23 mouse cellular contexts compared by ENCODE assay signal in the genomic region with DNA sequence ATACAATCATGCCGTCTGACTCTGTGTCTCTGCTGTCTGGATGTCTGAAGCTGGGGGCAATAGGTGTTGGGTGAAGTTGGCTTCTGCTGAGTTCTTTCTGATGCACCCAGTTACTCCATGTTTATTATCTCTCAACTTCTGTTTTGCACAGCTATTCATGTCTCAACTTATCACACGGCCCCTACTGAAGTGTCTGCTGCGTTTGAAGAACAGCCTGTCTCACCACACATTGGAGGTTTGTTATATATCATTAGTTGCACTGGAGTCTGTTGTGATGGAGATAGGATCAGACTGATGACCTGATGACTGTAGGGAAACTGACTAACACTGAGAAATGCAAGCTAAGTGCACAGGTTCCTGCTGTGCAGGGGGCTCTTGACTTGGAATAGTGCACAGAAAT. TPM values are rescaled to one million over a fixed set of nuclear protein-coding genes. Genes with fewer than 3 reads are reported as not detected.
A peak's percentile ranks its signal among the peaks of the same experiment; 100 is the strongest.
DNase-seq lines count a peak whose midpoint lies in the region; ATAC-seq and TF ChIP-seq lines count a peak whose summit lies in the region.
"Had no signal": no experiment of that assay in that cellular context is flagged by ENCODE, and none has a peak within 500 bp of the region (broad histone marks: within the 10 kb centered on the region; RNA-seq: fewer than 3 reads in every experiment).

No protein-coding gene starts in this region.

- no peak for TF ChIP-seq EP300 in liver, postnatal 0 days (IDR thresholded peaks at IDR 0.05; ENCODE audit: low read depth)

- 74% methylated on average over 3 of the region's 3 CpGs for WGBS in heart, embryonic 10.5 days
- 56% methylated on average over 3 of the region's 3 CpGs for WGBS in liver, postnatal 0 days (ENCODE audit: insufficient replicate concordance)

- H3K9me3 ChIP-seq in heart, embryonic 10.5 days, result no peaks in the 10 kb centered on the region
- H3K9me3 ChIP-seq in liver, postnatal 0 days (ENCODE audit: low read length), result no peaks in the 10 kb centered on the region
- H3K9me3 ChIP-seq: embryonic facial prominence, embryonic 12.5 days; kidney, embryonic 15.5 days; limb, embryonic 12.5 days; midbrain, embryonic 13.5 days had no signal

- H3K9ac ChIP-seq in liver, postnatal 0 days (replicated peaks), result peak overlapping the region; percentile 45
- H3K9ac ChIP-seq: embryonic facial prominence, embryonic 12.5 days; kidney, embryonic 15.5 days; limb, embryonic 12.5 days; midbrain, embryonic 13.5 days had no signal

- H3K27ac ChIP-seq in heart, embryonic 10.5 days, result peak overlapping the region; percentile 42; the same call in 1 of the 2 replicates
- peak overlapping the region; percentile 82 for H3K27ac ChIP-seq in liver, postnatal 0 days (ENCODE audit: low read depth)
- H3K27ac ChIP-seq: embryonic facial prominence, embryonic 12.5 days; hindbrain, postnatal 0 days; kidney, embryonic 15.5 days; limb, embryonic 12.5 days; midbrain, embryonic 13.5 days had no signal

- no peaks in the 10 kb centered on the region for H3K4me1 ChIP-seq in heart, embryonic 10.5 days
- H3K4me1 ChIP-seq in liver, postnatal 0 days (ENCODE audit: insufficient read depth), result no peaks in the 10 kb centered on the region
- H3K4me1 ChIP-seq: embryonic facial prominence, embryonic 12.5 days; kidney, embryonic 15.5 days; limb, embryonic 12.5 days; midbrain, embryonic 13.5 days had no signal

- no peak overlapping the region for H3K4me3 ChIP-seq in heart, embryonic 10.5 days
- peak overlapping the region; percentile 56 for H3K4me3 ChIP-seq in liver, postnatal 0 days (ENCODE audit: low read depth, low read length)
- H3K4me3 ChIP-seq: embryonic facial prominence, embryonic 12.5 days; kidney, embryonic 15.5 days; limb, embryonic 12.5 days; midbrain, embryonic 13.5 days had no signal

- peak overlapping the region; percentile 73 for H3K4me2 ChIP-seq in liver, postnatal 0 days (ENCODE audit: low read depth, low read length)
- H3K4me2 ChIP-seq: embryonic facial prominence, embryonic 12.5 days; kidney, embryonic 15.5 days; limb, embryonic 12.5 days; midbrain, embryonic 13.5 days had no signal

- H3K27me3 ChIP-seq in heart, embryonic 10.5 days (ENCODE audit: insufficient read depth, poor library complexity, severe bottlenecking), result no peaks in the 10 kb centered on the region
- no peaks in the 10 kb centered on the region for H3K27me3 ChIP-seq in liver, postnatal 0 days (ENCODE audit: insufficient read depth, low read length)
- H3K27me3 ChIP-seq: embryonic facial prominence, embryonic 12.5 days; kidney, embryonic 15.5 days; limb, embryonic 12.5 days; midbrain, embryonic 13.5 days had no signal

- DNase-seq in heart, embryonic 10.5 days (ENCODE audit: low spot score), result no peak
- no peak for DNase-seq in heart, postnatal 36 days
- DNase-seq in MEL-GATA-1-ER (ENCODE audit: extremely low read depth, low read depth), result peak; percentile 44
- DNase-seq in liver, postnatal 0 days, result no peak
- DNase-seq in layer of hippocampus, adult 9-11 months, result no peak
- no peak for DNase-seq in kidney, adult 8-10 months
- DNase-seq in right cerebral cortex, adult 18-20 months, result no peak
- DNase-seq: adrenal gland, postnatal 36 days; cerebellum, adult 11-12 months; gastrocnemius, postnatal 10 days; heart, adult 11 months; kidney, postnatal 4 days; lung, adult 2 months; lung, postnatal 14 days; right cerebral cortex, postnatal 25 days; spleen, adult 18-20 months had no signal

- intact Hi-C loops in heart, postnatal 36 days (cut with DNase I), result no loop called here

- ATAC-seq in erythroid progenitor cell, adult 5-6 weeks (replicated peaks; ENCODE audit: low FRiP score, poor library complexity, severe bottlenecking), result 0 out of 2 replicates have a peak, but pooled peaks have one; percentile 6
- ATAC-seq in liver, postnatal 0 days, result peak; percentile 32
- ATAC-seq: hindbrain, postnatal 0 days; intestine, postnatal 0 days; midbrain, embryonic 13.5 days had no signal

- no peak for TF ChIP-seq CTCF in liver, postnatal 0 days (IDR thresholded peaks at IDR 0.05; ENCODE audit: low read depth)

- H3K36me3 ChIP-seq in heart, embryonic 10.5 days, result no peaks in the 10 kb centered on the region
- peaks cover 62% of the 10 kb centered on the region for H3K36me3 ChIP-seq in liver, postnatal 0 days (replicated peaks; ENCODE audit: insufficient read depth, low read length)
- H3K36me3 ChIP-seq: embryonic facial prominence, embryonic 12.5 days; kidney, embryonic 15.5 days; limb, embryonic 12.5 days; midbrain, embryonic 13.5 days had no signal

RNA-seq across cellular contexts. Expression of gene Gypa, which starts 7.2 kb away (rescaled TPM):
- polyA plus RNA-seq in heart, embryonic 10.5 days (2016; fragmentation: Nextera tagmentation; extraction: Ambion mirVana), result 34.3 and 45.8 TPM in 2 replicates
- under 1 TPM; 0.42 to 0.54 TPM for total RNA-seq in heart, postnatal 36 days (2021)
- 2,154 and 2,202 TPM in 2 replicates for total RNA-seq in erythroid progenitor cell, adult 5-6 weeks (2015; ENCODE audit: low replicate concordance)
- 1,573 and 1,875 TPM in 2 replicates for total RNA-seq in erythroid progenitor cell, adult 5-6 weeks (2017; ENCODE audit: low replicate concordance)
- 278 and 289 TPM in 2 replicates for polyA plus RNA-seq in liver, postnatal 0 days (2015; fragmentation: Nextera tagmentation; extraction: Ambion mirVana)

Comparison
In these comparisons a context has a peak if more than half of its experiments do, and no peak if none do; other contexts are left out.
1. RNA of gene Gypa, which starts 7.2 kb away (total RNA-seq): 1,573 to 2,202 TPM in erythroid progenitor cell, adult 5-6 weeks; 0.42 to 0.54 TPM in heart, postnatal 36 days; every median in the first group is over 1,000 times any median in the second.